Mouse (Mus musculus): ENCODE data around the gene Avpi1. TPM values are rescaled to one million over a fixed set of nuclear protein-coding genes. Genes with fewer than 3 reads are reported as not detected.

Avpi1 gene
- total and polyA plus RNA-seq, 2 experiments from 2014 or later = 9.3 to 11.9 TPM

GRCm38 (mm10) chr19:42078566-42078965 lies 50.3 kb downstream of the Avpi1 start:
- TF ChIP-seq CTCF (IDR thresholded peaks at IDR 0.05) = no peak
- Histone ChIP-seq H3K4me2 (ENCODE audit: low read depth, low read length, poor library complexity, severe bottlenecking) (no peak overlapping the region), H3K27me3 (ENCODE audit: insufficient read depth, low read length) (no peaks in the 10 kb centered on the region), H3K4me1 (ENCODE audit: insufficient read depth, low read length) (no peaks in the 10 kb centered on the region), H3K9me3 (ENCODE audit: low read length) (no peaks in the 10 kb centered on the region), H3K4me3 (ENCODE audit: low read depth, low read length) (no peak overlapping the region), H3K27ac (ENCODE audit: low read depth, low read length) (no peak overlapping the region), H3K9ac (replicated peaks; ENCODE audit: low read length, poor library complexity, severe bottlenecking) (no peak overlapping the region), H3K36me3 (ENCODE audit: insufficient read depth, low read length) (peaks cover 40% of the 10 kb centered on the region)
- 94% methylated on average over 8 of the region's 8 CpGs for WGBS
- DNase-seq (ENCODE audit: low spot score) (no peak), ATAC-seq (ENCODE audit: low FRiP score) (no peak)

- H3K27ac ChIP-seq (ENCODE audit: low read depth, low read length) = no peak overlapping the region
- no peak overlapping the region for H3K4me2 ChIP-seq (ENCODE audit: low read depth, low read length, poor library complexity, severe bottlenecking)
- 89% methylated on average over 16 of the region's 16 CpGs for WGBS
- H3K36me3 ChIP-seq (ENCODE audit: insufficient read depth, low read length) = peaks cover 40% of the 10 kb centered on the region
- ATAC-seq (ENCODE audit: low FRiP score) = no peak
- no peaks in the 10 kb centered on the region for H3K4me1 ChIP-seq (ENCODE audit: insufficient read depth, low read length)
- DNase-seq (ENCODE audit: low spot score) = no peak
- H3K9me3 ChIP-seq (ENCODE audit: low read length) = no peaks in the 10 kb centered on the region
- no peak overlapping the region for H3K9ac ChIP-seq (replicated peaks; ENCODE audit: low read length, poor library complexity, severe bottlenecking)
- H3K4me3 ChIP-seq (ENCODE audit: low read depth, low read length) = no peak overlapping the region
- TF ChIP-seq CTCF (IDR thresholded peaks at IDR 0.05) = no peak
- H3K27me3 ChIP-seq (ENCODE audit: insufficient read depth, low read length) = no peaks in the 10 kb centered on the region
Observed at GRCm38 (mm10) chr19:42075992-42076391, 52.9 kb downstream of the Avpi1 start.

GRCm38 (mm10) chr19:42075051-42075450 lies 53.8 kb downstream of the Avpi1 start:
- no peak overlapping the region for H3K4me2 ChIP-seq (ENCODE audit: low read depth, low read length, poor library complexity, severe bottlenecking)
- no peak for ATAC-seq (ENCODE audit: low FRiP score)
- no peak for TF ChIP-seq CTCF (IDR thresholded peaks at IDR 0.05)
- H3K27ac ChIP-seq (ENCODE audit: low read depth, low read length) = no peak overlapping the region
- H3K9me3 ChIP-seq (ENCODE audit: low read length) = no peaks in the 10 kb centered on the region
- H3K27me3 ChIP-seq (ENCODE audit: insufficient read depth, low read length) = no peaks in the 10 kb centered on the region
- DNase-seq (ENCODE audit: low spot score) = no peak
- H3K4me1 ChIP-seq (ENCODE audit: insufficient read depth, low read length) = no peaks in the 10 kb centered on the region
- 78% methylated on average over 2 of the region's 2 CpGs for WGBS
- peaks cover 39% of the 10 kb centered on the region for H3K36me3 ChIP-seq (ENCODE audit: insufficient read depth, low read length)
- no peak overlapping the region for H3K9ac ChIP-seq (replicated peaks; ENCODE audit: low read length, poor library complexity, severe bottlenecking)
- H3K4me3 ChIP-seq (ENCODE audit: low read depth, low read length) = no peak overlapping the region

Other genes with a start within 250 kb of the Avpi1 start
- 20.6 and 21.2 TPM in 2 replicates for gene Rrp12, start 232.9 kb downstream of the Avpi1 start, total RNA-seq (2014; rRNA removed)
- 13.9 and 14.1 TPM in 2 replicates for gene Rrp12, start 232.9 kb downstream of the Avpi1 start, polyA plus RNA-seq (2015; fragmentation: Nextera tagmentation; extraction: Ambion mirVana)
- gene Pgam1, start 217.1 kb downstream of the Avpi1 start, total RNA-seq (2014; rRNA removed) = 473 and 479 TPM in 2 replicates
- gene Pgam1, start 217.1 kb downstream of the Avpi1 start, polyA plus RNA-seq (2015; fragmentation: Nextera tagmentation; extraction: Ambion mirVana) = 536 and 596 TPM in 2 replicates
- gene Exosc1, start 195.6 kb downstream of the Avpi1 start, total RNA-seq (2014; rRNA removed) = 18.0 and 28.8 TPM in 2 replicates
- 61.2 and 62.3 TPM in 2 replicates for gene Exosc1, start 195.6 kb downstream of the Avpi1 start, polyA plus RNA-seq (2015; fragmentation: Nextera tagmentation; extraction: Ambion mirVana)
- gene Zdhhc16, start 195.6 kb downstream of the Avpi1 start, total RNA-seq (2014; rRNA removed) = 49.2 and 61.9 TPM in 2 replicates
- gene Zdhhc16, start 195.6 kb downstream of the Avpi1 start, polyA plus RNA-seq (2015; fragmentation: Nextera tagmentation; extraction: Ambion mirVana) = 86.7 and 91.0 TPM in 2 replicates
- 45.7 and 62.5 TPM in 2 replicates for gene Mms19, start 147.9 kb downstream of the Avpi1 start, total RNA-seq (2014; rRNA removed)
- 26.1 TPM in 2 replicates for gene Mms19, start 147.9 kb downstream of the Avpi1 start, polyA plus RNA-seq (2015; fragmentation: Nextera tagmentation; extraction: Ambion mirVana)
- 17.5 and 22.1 TPM in 2 replicates for gene Ubtd1, start 147.3 kb downstream of the Avpi1 start, total RNA-seq (2014; rRNA removed)
- 12.2 and 12.8 TPM in 2 replicates for gene Ubtd1, start 147.3 kb downstream of the Avpi1 start, polyA plus RNA-seq (2015; fragmentation: Nextera tagmentation; extraction: Ambion mirVana)
- gene Ankrd2, start 93.1 kb downstream of the Avpi1 start, total RNA-seq (2014; rRNA removed) = 0.71 and 1.7 TPM in 2 replicates
- 0.81 and 2.4 TPM in 2 replicates for gene Ankrd2, start 93.1 kb downstream of the Avpi1 start, polyA plus RNA-seq (2015; fragmentation: Nextera tagmentation; extraction: Ambion mirVana)
- 3.1 TPM in 2 replicates for gene Hoga1, start 83.4 kb downstream of the Avpi1 start, total RNA-seq (2014; rRNA removed)
- 3.4 and 4.0 TPM in 2 replicates for gene Hoga1, start 83.4 kb downstream of the Avpi1 start, polyA plus RNA-seq (2015; fragmentation: Nextera tagmentation; extraction: Ambion mirVana)
- gene 4933411K16Rik, start 76.8 kb downstream of the Avpi1 start, total RNA-seq (2014; rRNA removed) = 0.24 TPM in 1 of 2 replicates, not detected in the other
- not detected in 2 replicates for gene 4933411K16Rik, start 76.8 kb downstream of the Avpi1 start, polyA plus RNA-seq (2015; fragmentation: Nextera tagmentation; extraction: Ambion mirVana)
- gene Morn4, start 42.7 kb downstream of the Avpi1 start, total RNA-seq (2014; rRNA removed) = 47.2 and 47.5 TPM in 2 replicates
- 122 and 123 TPM in 2 replicates for gene Morn4, start 42.7 kb downstream of the Avpi1 start, polyA plus RNA-seq (2015; fragmentation: Nextera tagmentation; extraction: Ambion mirVana)
- gene Pi4k2a, start 38.6 kb downstream of the Avpi1 start, total RNA-seq (2014; rRNA removed) = 19.3 and 21.9 TPM in 2 replicates
- gene Pi4k2a, start 38.6 kb downstream of the Avpi1 start, polyA plus RNA-seq (2015; fragmentation: Nextera tagmentation; extraction: Ambion mirVana) = 30.6 and 33.0 TPM in 2 replicates
- gene Marveld1, start 18.3 kb upstream of the Avpi1 start, total RNA-seq (2014; rRNA removed) = 14.7 and 15.1 TPM in 2 replicates
- gene Marveld1, start 18.3 kb upstream of the Avpi1 start, polyA plus RNA-seq (2015; fragmentation: Nextera tagmentation; extraction: Ambion mirVana) = 2.9 and 3.6 TPM in 2 replicates
- 71.8 and 83.9 TPM in 2 replicates for gene Zfyve27, start 34.9 kb upstream of the Avpi1 start, total RNA-seq (2014; rRNA removed)
- 48.8 and 50.6 TPM in 2 replicates for gene Zfyve27, start 34.9 kb upstream of the Avpi1 start, polyA plus RNA-seq (2015; fragmentation: Nextera tagmentation; extraction: Ambion mirVana)
- gene Sfrp5, start 73.2 kb upstream of the Avpi1 start, total RNA-seq (2014; rRNA removed) = 1.6 and 3.8 TPM in 2 replicates
- gene Sfrp5, start 73.2 kb upstream of the Avpi1 start, polyA plus RNA-seq (2015; fragmentation: Nextera tagmentation; extraction: Ambion mirVana) = 2.7 and 2.8 TPM in 2 replicates
- 92.0 and 92.8 TPM in 2 replicates for gene Golga7b, start 118.5 kb upstream of the Avpi1 start, total RNA-seq (2014; rRNA removed)
- 68.9 and 70.3 TPM in 2 replicates for gene Golga7b, start 118.5 kb upstream of the Avpi1 start, polyA plus RNA-seq (2015; fragmentation: Nextera tagmentation; extraction: Ambion mirVana)

Data from midbrain, postnatal 0 days (tissue).